Mouse (Mus musculus): ENCODE results near the gene Gstt2.
"Not testable (repeated sequence)": the region's sequence is repeated elsewhere in the genome, so short reads cannot be mapped to it uniquely, and the experiment has no call there.

Gstt2 gene

DNA sequence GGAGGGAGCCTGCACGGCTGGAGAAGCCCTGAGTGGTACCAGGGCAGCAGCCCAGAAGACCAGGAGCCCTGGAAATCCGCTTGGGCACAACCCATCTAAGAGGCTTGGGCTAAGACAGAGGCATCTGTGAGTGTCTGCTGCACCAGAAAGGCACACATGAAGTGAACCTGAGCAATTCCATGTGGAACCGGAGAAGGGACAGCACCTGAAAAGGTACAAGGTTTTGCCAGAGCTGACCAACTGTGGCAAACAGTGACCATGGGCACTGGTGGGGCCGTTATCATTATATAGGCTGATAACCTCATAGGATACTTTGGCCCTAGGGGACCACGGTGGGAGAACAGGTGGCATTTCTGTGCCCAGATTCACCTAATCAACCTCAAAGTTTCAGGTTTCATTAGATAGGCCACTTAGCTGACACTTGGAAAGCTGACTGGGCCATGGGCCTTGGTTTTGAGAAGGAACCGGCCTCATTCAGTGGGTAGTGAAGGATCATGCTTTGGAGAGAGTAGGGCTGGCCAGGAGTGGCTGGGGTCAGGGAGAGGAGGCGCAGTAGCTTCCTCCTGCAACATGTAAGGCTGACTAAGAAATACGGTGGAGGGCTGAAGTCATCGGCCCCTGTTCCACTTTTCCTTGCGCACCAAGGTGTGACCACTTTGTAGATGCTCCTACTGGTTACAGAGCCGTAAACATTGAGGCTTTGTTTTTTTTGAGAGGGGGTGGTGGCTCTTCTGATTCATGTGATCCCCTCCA is 19.1 kb upstream of the Gstt2 start:
- in situ Hi-C loops (cut with MboI, MseI), result loop anchor here (5.0 kb wide), 2 partner anchors 114 to 269 kb away; partner anchors contain the start of gene Ggt5

DNA sequence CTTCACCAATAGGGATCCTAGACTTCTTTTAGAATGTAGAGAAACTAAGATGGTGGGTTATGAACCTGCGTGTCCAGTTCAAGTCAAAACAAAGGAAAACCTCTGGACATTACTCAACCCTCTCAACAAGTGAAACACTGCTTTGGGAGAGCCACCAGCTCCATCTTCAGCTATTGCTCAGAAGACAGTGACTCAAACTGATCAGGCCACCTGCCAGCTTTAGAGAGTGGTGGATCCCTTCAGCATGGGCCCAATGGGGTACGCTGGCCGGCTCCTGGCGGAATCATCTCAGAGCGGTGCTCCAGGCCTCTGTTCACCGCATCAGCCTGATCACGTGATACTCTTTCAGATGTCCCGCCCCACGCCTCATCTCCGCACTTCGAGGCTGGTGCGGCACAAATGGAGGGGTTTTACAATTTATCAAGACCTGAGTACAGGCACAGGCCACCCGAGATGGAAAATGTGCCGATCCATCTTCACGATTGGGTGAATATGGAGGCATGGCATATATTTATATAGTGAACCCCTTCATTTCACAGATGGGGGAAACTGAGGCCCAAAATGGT is 18.3 kb upstream of the Gstt2 start:
- in situ Hi-C loops (cut with MboI, MseI), result loop anchor here (5.0 kb wide), 2 partner anchors 113 to 268 kb away; partner anchors contain the start of gene Ggt5

DNA sequence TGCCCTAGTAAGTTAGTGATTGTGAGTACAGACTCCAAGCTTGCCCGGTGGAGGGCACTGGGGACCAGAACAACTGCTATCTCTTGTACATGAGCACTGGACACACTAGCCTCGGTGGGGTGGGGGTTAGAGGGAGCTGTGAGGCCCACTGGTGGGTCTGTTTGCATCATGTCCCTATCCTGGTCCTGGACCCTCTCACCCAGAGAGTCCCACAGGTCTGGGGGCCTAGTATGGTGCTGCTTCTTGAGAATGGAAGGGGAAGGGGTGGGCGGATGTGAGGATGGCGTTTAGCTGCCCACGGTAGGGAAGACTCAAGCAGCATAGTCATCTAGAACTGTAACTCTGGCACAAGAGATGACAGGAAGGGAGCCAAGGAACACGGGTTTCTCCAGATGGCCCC is 17.6 kb upstream of the Gstt2 start:
- in situ Hi-C loops (cut with MboI, MseI), result loop anchor here (5.0 kb wide), 2 partner anchors 112 to 267 kb away; partner anchors contain the start of gene Ggt5

DNA sequence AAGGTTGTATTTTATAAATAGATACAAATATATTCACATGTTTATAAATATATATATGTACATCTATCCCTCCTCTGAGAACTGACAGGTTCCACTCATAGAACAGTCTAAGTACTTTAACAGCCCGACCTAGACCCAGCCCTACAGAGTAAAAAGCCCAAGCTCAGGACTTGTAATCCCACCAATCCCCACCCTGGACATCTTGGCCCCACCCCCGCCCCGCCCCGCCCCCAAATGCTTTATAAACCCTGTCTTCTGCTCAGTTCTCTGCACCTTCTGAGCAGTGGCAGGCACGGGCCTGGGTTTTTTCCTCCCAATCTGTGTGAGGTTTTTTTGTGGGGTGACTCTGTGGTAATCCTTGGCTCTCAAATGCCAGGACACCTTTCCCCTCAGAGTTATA is 16.9 kb upstream of the Gstt2 start:
- in situ Hi-C loops (cut with MboI, MseI), result no loop called here

DNA sequence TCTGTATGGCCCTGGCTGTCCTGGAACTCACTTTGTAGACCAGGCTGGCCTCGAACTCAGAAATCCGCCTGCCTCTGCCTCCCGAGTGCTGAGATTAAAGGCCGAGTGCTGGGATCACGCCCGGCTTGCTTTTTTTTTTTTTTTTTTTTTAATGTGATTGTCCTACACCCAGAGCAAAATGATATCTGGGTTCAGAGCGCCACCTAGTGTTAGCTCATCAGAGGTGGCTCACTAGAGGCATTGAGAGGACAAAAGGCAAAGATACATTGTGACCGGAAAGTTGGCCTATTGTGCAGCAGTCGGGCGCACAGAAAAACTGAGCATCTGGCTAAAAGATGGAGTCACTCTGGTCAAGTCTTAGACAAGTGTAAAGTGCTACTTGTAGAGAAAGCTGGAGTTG is 16.2 kb upstream of the Gstt2 start:
- in situ Hi-C loops (cut with MboI, MseI), result no loop called here

DNA sequence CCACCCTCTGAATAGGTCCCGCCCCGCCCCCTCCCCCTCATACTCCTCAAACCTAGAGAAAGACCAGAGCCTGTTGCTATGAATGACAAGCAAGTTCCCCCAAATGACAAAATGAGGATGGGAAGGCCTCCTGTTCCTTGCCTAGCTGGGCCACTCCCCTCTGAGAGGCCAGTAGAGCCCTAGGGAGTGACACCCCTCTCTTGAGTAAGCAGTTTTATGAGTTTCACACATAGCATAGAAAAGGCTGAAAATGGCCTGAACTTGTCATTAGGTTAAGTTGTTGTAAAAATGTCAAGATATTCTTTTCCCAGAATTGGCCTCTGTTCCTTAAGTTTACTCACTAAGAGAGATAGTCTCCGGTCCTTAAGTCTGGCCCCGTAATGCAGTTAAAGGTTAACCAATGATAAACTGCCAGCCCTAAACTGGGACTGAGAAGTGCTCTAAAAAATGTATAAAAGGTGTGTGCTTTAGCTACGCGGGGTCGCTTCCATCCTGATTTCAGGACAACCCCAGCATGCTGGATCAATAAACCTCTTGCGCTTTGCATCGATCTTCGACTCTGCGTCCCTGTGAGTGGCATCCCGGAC is 15.4 kb upstream of the Gstt2 start:
- in situ Hi-C loops (cut with MboI, MseI), result no loop called here

DNA sequence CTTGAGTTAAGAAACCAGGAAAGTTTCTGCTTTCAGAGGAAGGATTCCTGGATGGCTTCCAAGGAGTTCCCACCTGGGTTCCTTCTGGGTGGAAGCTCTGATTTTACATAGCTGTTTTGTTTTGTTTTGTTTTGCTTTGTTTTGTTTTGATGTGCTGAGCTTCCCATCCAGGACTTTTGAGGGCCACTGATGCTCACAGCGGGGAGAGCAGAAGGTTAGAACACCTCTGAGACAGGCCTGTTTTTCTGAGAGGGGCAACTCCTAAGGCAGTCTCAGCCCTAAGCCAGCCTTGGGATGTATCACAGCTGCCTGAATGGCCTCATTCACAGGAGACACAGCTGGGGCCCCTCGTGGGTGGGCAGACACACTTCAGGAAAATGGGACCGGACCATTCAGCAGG is 14.5 kb upstream of the Gstt2 start:
- in situ Hi-C loops (cut with MboI, MseI), result no loop called here

DNA sequence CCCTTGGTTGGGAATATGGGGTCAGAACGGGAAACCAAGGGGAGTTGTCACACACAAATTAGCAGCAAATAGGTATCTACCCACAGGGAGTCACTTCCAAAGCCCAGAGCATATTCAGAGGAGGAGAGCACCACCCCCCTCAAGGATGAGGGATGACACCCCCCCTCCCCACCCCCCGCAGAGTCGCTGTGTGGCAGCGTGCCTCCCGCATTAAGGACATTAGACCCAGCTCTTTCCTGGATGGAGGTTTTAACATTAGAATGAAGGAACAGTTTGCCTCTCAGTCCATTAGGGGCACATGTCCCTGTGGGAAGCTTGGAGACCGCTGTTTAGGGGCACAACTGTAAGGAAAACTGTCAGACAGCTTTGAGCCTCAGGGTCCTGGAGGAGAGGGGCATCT is 13.9 kb upstream of the Gstt2 start:
- in situ Hi-C loops (cut with MboI, MseI), result no loop called here

DNA sequence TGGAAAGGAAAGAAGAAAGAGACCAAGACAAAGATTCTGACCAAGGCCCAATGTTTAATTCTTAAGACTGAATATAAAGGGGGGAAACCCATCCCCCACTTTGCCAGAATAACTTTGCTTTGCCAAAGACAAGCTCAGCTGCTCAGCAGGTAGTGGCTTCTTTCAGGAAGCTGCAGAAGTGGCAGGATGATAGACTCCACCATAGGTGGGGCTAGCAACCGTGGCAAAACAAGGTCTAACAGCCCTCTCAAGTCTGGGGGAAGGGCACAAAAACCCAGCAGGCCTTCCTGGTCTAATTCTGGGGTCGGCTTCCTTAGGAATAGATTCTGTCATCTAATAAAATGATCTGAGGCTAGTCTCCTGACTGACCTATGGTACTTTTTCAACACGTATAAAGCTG is 11.2 kb upstream of the Gstt2 start:
- in situ Hi-C loops (cut with MboI, MseI), result no loop called here

DNA sequence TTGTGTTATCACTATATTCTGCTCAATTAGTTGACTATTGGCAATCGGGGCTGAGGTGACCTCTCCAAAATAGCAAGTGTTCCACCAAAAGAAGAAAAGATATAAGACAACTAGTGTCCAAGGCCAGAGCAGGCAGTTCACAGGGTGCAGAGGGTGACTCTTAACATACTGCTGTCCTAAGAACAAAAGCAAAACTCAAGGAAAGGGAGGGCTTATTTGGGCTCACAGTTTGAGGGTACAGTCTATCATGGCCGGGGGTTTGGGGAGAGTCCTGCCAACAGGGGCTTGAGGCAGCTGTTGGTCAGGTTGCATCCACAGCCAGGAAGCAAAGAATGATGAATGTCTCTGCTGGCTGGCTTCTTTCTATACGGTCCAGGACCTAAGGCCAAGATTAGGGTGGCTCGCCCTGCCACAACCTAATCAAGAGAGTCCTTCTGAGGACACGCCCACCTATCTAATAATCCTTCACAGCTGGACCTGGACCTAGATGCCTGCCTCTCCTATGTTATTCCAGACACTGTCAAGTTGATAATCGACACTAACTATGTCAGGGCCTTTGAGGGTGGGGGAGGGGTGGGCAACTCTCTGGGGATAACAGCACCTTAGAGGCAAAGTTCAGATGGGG is 8.2 kb upstream of the Gstt2 start:
- in situ Hi-C loops (cut with MboI, MseI), result no loop called here

DNA sequence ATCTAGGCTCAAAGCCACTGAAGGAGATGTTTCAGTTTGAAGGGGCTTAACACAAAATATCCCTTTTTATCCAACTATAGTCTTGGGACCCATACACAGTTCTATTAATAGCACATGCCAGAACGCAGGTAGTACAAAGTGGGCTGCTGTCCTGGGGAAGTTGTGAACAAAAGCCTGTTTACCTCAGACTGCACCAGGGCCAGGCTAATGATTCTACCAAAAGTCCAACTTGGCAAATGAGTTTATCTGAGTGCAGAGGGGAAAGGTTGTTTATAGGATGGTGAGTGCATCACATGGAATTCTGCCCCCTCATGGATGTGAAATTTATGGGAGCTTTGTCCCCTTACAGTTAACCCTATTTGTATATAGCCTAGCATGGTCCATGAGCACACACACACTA is 7.6 kb upstream of the Gstt2 start:
- in situ Hi-C loops (cut with MboI, MseI), result no loop called here

DNA sequence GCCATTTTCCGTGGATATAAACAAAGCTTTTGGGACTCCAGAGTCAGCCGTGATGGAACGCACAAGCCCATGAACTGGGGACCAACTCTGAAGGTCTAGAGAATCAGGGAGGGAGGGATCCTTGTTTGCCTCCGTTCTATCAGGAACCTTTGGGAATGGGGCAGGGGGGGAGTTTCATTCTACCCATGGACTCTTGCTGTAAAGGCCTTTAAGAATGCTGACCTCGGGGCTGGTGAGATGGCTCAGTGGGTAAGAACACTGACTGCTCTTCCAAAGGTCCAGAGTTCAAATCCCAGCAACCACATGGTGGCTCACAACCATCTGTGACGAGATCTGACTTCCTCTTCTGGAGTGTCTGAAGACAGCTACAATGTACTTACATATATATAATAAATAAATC is 6.7 kb upstream of the Gstt2 start:
- in situ Hi-C loops (cut with MboI, MseI), result not testable (repeated sequence)

DNA sequence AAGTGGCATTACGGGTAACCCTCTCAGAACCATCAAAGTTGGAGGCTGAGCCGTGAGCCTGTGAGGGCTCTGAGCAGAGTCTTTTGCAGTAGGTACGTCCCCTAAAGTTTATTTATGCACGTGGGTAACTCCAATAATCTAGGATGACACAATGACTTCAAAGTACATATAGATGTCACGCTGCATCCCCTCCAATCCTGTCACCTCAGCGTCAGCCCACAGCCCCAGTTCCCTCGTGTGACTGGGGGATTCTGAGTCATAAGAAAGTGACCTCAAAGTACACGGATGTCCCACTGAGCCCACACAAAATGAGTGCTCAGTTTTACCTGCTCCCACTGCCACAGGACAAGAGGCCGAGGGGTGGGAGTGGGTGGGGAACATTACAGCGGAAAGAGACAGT is 1.9 kb upstream of the Gstt2 start:
- in situ Hi-C loops (cut with MboI, MseI), result no loop called here

DNA sequence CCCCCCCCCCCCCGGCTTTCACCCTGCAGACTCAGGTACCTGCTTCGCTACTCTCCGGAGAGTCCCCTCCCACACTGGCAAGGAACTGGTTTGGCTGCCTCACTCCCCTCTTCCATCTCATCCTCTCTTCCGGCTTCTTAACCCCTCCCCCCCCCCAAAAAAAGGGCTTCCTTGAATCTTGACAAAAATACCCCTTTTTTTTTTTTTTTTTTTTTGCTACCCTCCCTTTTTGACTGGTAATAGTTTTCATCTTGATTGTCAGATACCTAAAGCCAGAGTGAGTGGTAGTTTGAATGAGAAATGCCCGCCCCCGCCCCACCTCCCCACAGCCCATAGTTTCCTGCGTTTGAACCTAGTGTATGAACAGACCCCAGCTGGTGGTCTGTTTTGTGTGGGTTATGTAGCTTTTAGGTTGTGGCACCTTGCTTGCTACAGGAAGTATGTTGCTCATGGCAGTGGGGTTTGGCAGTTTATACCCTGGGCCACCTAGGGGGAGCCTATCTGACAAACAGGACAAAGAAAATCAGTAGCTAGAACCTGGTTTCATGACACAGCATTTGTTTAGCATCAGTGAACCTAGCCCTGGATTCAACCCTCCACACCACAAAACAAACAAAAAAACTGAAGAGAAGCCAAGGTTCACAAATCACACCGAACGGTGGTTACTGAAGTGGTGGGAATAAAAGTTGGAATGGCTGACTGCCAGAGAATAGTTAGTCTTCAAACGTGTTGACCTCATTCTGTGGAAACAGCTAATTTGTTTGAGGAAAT is 1.3 kb downstream of the Gstt2 start:
- in situ Hi-C loops (cut with MboI, MseI), result no loop called here

DNA sequence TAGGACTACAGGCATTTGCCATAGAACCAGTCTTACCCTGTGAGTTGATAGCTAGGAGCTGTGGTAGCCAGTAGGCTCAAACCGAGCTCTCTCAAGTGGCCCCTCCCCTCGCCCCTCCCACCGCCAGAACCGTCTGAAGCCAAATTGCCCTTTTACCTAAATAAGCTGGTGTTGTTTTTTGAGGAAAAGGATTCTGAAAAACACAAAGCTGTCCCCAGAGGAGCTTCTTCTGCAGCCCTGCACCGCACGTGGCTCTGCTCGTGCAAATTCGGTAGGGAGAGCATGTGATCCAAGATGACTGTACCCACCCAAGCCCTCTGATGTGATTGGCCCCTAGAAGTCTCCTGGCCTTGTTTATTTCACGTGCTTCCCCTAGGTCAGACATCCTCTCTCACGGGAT is 1.9 kb downstream of the Gstt2 start:
- in situ Hi-C loops (cut with MboI, MseI), result no loop called here

DNA sequence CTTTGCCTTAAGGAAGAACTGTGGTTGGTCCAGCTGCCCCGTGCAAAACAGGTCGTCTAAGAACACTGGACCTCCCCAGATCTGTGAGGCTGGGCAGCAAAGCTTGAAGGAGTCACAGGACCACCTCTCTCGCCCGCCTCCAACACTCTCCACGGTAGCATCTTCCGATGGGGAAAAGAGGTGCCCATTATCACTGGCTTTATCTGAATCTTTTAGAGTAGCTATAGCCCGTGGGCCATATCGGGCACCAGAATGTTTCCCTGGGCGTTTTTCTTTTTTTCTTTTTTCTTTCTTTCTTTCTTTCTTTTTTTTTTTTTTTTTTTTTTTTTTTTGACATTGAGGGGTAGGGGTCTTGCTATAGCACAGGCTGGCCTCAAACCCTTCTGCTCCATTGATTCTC is 2.5 kb downstream of the Gstt2 start:
- in situ Hi-C loops (cut with MboI, MseI), result no loop called here

DNA sequence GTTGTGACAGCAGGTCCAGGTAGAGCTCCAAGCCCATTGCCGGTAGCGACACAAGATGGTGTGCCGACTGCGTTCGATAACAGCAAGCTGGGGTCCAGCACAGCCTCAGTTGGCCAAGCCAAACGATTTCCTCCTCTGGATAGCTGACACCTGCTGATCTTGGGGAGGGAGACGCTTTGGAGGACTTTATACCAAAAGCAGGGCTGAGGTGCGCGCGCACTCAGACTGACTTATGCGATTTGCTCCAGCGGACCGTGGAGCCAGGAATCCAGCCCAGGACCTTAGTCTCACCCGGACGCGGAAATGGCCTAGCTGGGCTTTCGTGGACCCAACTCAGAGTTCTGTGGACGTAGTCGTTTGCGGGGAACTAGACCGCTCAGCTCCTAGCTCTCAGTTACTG is 3.0 kb downstream of the Gstt2 start:
- in situ Hi-C loops (cut with MboI, MseI), result no loop called here

DNA sequence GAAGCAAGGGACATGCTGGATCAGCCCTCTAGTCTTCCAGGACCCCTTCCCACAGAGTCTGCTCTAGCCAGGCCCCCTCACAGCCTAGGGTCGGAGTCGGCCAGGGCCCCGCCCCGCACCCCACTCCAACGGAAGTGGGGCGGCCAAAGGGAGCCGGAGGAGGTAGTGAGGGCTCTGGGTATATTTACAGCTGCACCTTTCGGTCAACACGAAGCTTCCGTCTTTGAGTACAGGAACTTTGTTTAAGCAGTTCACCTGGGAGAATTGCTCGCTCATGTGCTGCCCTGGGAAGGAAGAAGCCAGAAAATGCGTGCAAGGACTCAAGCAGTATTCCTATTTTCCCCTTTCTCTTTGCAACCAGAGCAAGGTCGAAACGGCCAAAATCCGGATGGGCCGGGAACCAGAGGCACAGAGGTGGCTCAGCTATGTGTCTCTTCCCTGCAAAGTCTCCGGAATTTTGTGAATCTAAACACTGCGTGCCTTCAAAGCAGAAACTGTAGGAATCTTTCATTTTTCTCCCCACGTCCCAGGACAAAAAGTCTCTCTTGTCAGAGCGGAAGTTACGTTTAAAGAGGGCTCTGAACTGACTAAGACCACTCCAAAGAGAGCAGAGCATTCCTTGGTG is 3.7 kb downstream of the Gstt2 start:
- in situ Hi-C loops (cut with MboI, MseI), result no loop called here

DNA sequence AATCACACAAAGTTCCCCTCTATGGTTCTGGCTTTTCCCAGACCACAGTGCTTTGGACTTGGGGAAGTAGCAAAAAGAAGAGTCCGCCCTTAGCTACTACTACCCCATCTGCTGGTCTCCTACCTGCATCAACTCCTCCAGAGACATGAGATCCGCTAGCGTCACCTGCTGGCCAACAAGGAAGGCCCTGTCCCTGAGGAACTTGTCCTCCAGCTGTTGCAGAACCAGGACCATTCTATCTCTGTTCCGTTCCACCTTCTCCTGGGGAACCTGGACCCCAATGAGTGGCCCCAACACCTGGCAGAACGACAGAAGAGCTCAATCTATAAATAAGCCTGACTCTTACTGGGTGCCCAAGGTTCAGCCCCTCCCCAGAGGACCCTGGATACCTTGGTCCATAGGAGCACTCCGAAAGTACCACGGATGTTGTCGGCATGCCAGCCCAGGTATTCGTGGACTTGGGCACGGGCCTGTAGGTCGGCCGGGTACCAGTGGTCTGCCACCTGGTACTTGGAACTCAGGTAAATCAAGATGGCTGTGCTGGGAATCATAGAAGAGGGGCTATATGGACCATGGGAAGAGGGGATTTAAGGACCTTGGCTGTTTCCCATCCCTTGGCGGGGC is 4.8 kb downstream of the Gstt2 start:
- in situ Hi-C loops (cut with MboI, MseI), result no loop called here

DNA sequence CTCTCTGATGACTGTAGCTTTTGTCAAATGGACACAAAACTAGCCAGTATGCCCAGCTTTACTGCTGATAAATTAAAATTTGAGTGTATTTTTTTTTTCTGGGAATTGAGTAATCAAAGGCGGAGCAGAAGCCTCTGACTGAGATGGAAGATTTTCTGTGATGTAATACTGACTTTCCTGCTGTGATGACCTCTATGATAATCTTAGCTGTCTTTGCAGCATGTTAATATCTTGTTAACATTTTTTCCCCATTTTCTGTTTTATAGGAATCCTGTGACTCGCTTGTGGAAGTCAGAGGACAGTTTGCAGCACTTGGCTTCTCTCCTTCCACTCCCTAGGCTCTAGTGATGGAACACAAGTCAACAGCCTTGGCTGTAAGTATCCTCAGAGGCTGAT is 7.0 kb downstream of the Gstt2 start:
- in situ Hi-C loops (cut with MboI, MseI), result no loop called here
